Comparison of ENCODE assay signal across 17 mouse cellular contexts in the genomic region with DNA sequence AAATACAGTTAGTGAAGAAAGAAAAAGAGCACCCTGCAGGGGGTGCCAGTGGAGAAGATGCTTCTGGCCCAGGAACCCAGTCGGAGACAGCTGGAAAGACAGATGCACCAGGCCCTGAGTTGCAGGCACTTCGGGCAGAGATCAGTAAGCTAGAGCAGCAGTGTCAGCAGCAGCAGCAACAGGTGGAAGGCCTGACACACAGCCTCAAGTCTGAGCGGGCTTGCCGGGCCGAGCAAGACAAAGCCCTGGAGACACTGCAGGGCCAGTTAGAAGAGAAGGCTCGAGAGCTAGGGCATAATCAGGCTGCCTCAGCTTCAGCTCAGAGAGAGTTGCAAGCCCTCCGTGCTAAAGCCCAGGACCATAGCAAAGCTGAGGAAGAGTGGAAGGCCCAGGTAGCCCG. TPM values are rescaled to one million over a fixed set of nuclear protein-coding genes. Genes with fewer than 3 reads are reported as not detected.
DNase-seq lines count a peak whose midpoint lies in the region; ATAC-seq and TF ChIP-seq lines count a peak whose summit lies in the region.
"Had no signal": no experiment of that assay in that cellular context is flagged by ENCODE, and none has a peak within 500 bp of the region (broad histone marks: within the 10 kb centered on the region; RNA-seq: fewer than 3 reads in every experiment).

No protein-coding gene starts in this region.

- no peaks in the 10 kb centered on the region for H3K9me3 ChIP-seq in E14TG2a.4 (ENCODE audit: low read length)
- no peaks in the 10 kb centered on the region for H3K9me3 ChIP-seq in embryonic facial prominence, embryonic 15.5 days (replicated peaks)
- no peaks in the 10 kb centered on the region for H3K9me3 ChIP-seq in midbrain, embryonic 15.5 days
- H3K9me3 ChIP-seq: forebrain, embryonic 15.5 days; G1E; heart, embryonic 12.5 days; intestine, embryonic 15.5 days; limb, embryonic 12.5 days; midbrain, embryonic 13.5 days had no signal

- H3K27me3 ChIP-seq in kidney, adult 2 months (replicated peaks; ENCODE audit: control insufficient read depth, insufficient read depth, low read length): no peaks in the 10 kb centered on the region
- H3K27me3 ChIP-seq in E14TG2a.4 (ENCODE audit: insufficient read depth, low read length): no peaks in the 10 kb centered on the region
- no peaks in the 10 kb centered on the region for H3K27me3 ChIP-seq in embryonic facial prominence, embryonic 15.5 days
- H3K27me3 ChIP-seq in midbrain, embryonic 15.5 days (replicated peaks): no peaks in the 10 kb centered on the region
- H3K27me3 ChIP-seq: forebrain, embryonic 15.5 days; heart, embryonic 12.5 days; intestine, embryonic 15.5 days; limb, embryonic 12.5 days; midbrain, embryonic 13.5 days had no signal

- H3K4me1 ChIP-seq in kidney, adult 2 months (ENCODE audit: control insufficient read depth, insufficient read depth, low read length): no peaks in the 10 kb centered on the region
- H3K4me1 ChIP-seq in E14TG2a.4 (replicated peaks; ENCODE audit: low read depth, low read length): peaks cover 41% of the 10 kb centered on the region
- H3K4me1 ChIP-seq in embryonic facial prominence, embryonic 15.5 days: peaks cover 5% of the 10 kb centered on the region; the same call in 1 of the 2 replicates
- H3K4me1 ChIP-seq in midbrain, embryonic 15.5 days: no peaks in the 10 kb centered on the region
- H3K4me1 ChIP-seq: forebrain, embryonic 15.5 days; heart, embryonic 12.5 days; intestine, embryonic 15.5 days; limb, embryonic 12.5 days; midbrain, embryonic 13.5 days had no signal

- H3K4me2 ChIP-seq in embryonic facial prominence, embryonic 15.5 days (replicated peaks): no peak overlapping the region
- H3K4me2 ChIP-seq in midbrain, embryonic 15.5 days: no peak overlapping the region
- H3K4me2 ChIP-seq: forebrain, embryonic 15.5 days; heart, embryonic 12.5 days; intestine, embryonic 15.5 days; limb, embryonic 12.5 days; midbrain, embryonic 13.5 days had no signal

- WGBS in kidney, adult 2 months: 74% methylated on average over 8 of the region's 8 CpGs
- WGBS in embryonic facial prominence, embryonic 15.5 days: 83% methylated on average over 8 of the region's 8 CpGs
- WGBS in midbrain, embryonic 15.5 days: 86% methylated on average over 8 of the region's 8 CpGs

- peak; percentile 2 for DNase-seq in embryo, embryonic 10 days (ENCODE audit: low spot score)
- DNase-seq in embryo, embryonic 11 days: no peak
- no peak for DNase-seq in kidney, adult 2 months
- no peak for DNase-seq in kidney, adult 8-10 months
- DNase-seq in testis, postnatal 14 days (ENCODE audit: low spot score): no peak
- DNase-seq: adrenal gland, adult 8-10 months had no signal

- peak overlapping the region; percentile 22; the same call in 1 of the 2 replicates for H3K27ac ChIP-seq in kidney, adult 2 months (ENCODE audit: insufficient read depth, low read depth, low read length)
- peak overlapping the region; percentile 77 for H3K27ac ChIP-seq in embryonic facial prominence, embryonic 15.5 days (replicated peaks)
- no peak overlapping the region for H3K27ac ChIP-seq in midbrain, embryonic 15.5 days
- H3K27ac ChIP-seq: intestine, embryonic 15.5 days; limb, embryonic 12.5 days; macrophage; midbrain, embryonic 13.5 days had no signal

- no peak for TF ChIP-seq POLR2A in kidney, adult 2 months (IDR thresholded peaks at IDR 0.05; ENCODE audit: low read depth, low read length)

- peaks cover 18% of the 10 kb centered on the region for H3K36me3 ChIP-seq in kidney, adult 2 months (ENCODE audit: control insufficient read depth, insufficient read depth, low read length)
- peaks cover 100% of the 10 kb centered on the region for H3K36me3 ChIP-seq in E14TG2a.4 (ENCODE audit: insufficient read depth, low read length)
- peaks cover 95% of the 10 kb centered on the region for H3K36me3 ChIP-seq in embryonic facial prominence, embryonic 15.5 days
- peaks cover 72% of the 10 kb centered on the region for H3K36me3 ChIP-seq in midbrain, embryonic 15.5 days (replicated peaks)

- no peak overlapping the region for H3K9ac ChIP-seq in embryonic facial prominence, embryonic 15.5 days
- H3K9ac ChIP-seq in midbrain, embryonic 15.5 days: no peak overlapping the region
- H3K9ac ChIP-seq: forebrain, embryonic 15.5 days; heart, embryonic 12.5 days; intestine, embryonic 15.5 days; limb, embryonic 12.5 days; midbrain, embryonic 13.5 days had no signal

- no peak for TF ChIP-seq CTCF in kidney, adult 2 months (conservative IDR thresholded peaks at IDR 0.05; ENCODE audit: insufficient read depth, insufficient read length, low read depth, low read length)
- TF ChIP-seq CTCF in E14TG2a.4 (conservative IDR thresholded peaks at IDR 0.05; ENCODE audit: low read length): no peak

- ATAC-seq in embryonic facial prominence, embryonic 15.5 days (ENCODE audit: insufficient number of reproducible peaks, low FRiP score, low TSS enrichment, low read depth): no peak
- ATAC-seq in midbrain, embryonic 15.5 days (replicated peaks): no peak
- ATAC-seq: intestine, embryonic 15.5 days; midbrain, embryonic 13.5 days had no signal

- no peak overlapping the region for H3K4me3 ChIP-seq in kidney, adult 2 months (ENCODE audit: insufficient read depth, low read depth, low read length)
- peak overlapping the region; percentile 53; the same call in 1 of the 2 replicates for H3K4me3 ChIP-seq in E14TG2a.4 (replicated peaks; ENCODE audit: low read length)
- no peak overlapping the region for H3K4me3 ChIP-seq in embryonic facial prominence, embryonic 15.5 days (replicated peaks)
- no peak overlapping the region for H3K4me3 ChIP-seq in midbrain, embryonic 15.5 days
- H3K4me3 ChIP-seq: erythroblast, embryonic 14.5 days; forebrain, embryonic 15.5 days; heart, embryonic 12.5 days; intestine, embryonic 15.5 days; limb, embryonic 12.5 days; midbrain, embryonic 13.5 days had no signal

RNA-seq across cellular contexts. Expression of a gene that starts 18.2 kb away (rescaled TPM):
- 18.9 and 22.9 TPM in 2 replicates for polyA plus RNA-seq in kidney, adult 2 months (2012; rRNA removed)
- polyA plus RNA-seq in embryonic facial prominence, embryonic 15.5 days (2015; fragmentation: Nextera tagmentation; extraction: Ambion mirVana): 2.4 and 2.5 TPM in 2 replicates
- polyA plus RNA-seq in midbrain, embryonic 15.5 days (2015; fragmentation: Nextera tagmentation; extraction: Ambion mirVana): 4.6 and 6.3 TPM in 2 replicates
